Mouse (Mus musculus) forebrain, embryonic 14.5 days (tissue): ENCODE data around the gene Kirrel3. TPM values are rescaled to one million over a fixed set of nuclear protein-coding genes. Genes with fewer than 3 reads are reported as not detected.

Source experiments
- ATAC-seq: fragments of 200-750 bp; cut with Nextera tagmentation; 2 replicates; pipeline ENCODE4 v1.8.0; 2017; ENCODE audit warnings: mild to moderate bottlenecking, moderate library complexity
- DNase-seq: peaks from one replicate; pipeline ENCODE4 v3.0.0-alpha.2; 2015; ENCODE audit warnings: low spot score
- H3K27ac ChIP-seq: fragments of 300-500 bp; sonication (generic); 2 replicates; pipeline ENCODE4 v1.5.1; 2014; ENCODE audit warnings: low read depth, mild to moderate bottlenecking, control low read depth, low read length, moderate library complexity
- H3K27me3 ChIP-seq: fragments of 300-500 bp; sonication (generic); replicated peaks from 2 replicates; pipeline ENCODE4 v1.6.1; 2014; ENCODE audit warnings: low read length, control low read depth, mixed read lengths; ENCODE audit not compliant: control insufficient read depth, insufficient read depth
- H3K36me3 ChIP-seq: fragments of 300-500 bp; sonication (generic); 2 replicates; pipeline ENCODE4 v1.6.1; 2014; ENCODE audit warnings: low read length, control low read depth; ENCODE audit not compliant: control insufficient read depth, insufficient read depth
- H3K4me1 ChIP-seq: fragments of 300-500 bp; sonication (generic); 2 replicates; pipeline ENCODE4 v1.6.1; 2014; ENCODE audit warnings: antibody characterized with exemption, low read length, control low read depth; ENCODE audit not compliant: control insufficient read depth, insufficient read depth
- H3K4me2 ChIP-seq: fragments of 300-500 bp; sonication (generic); 2 replicates; pipeline ENCODE4 v1.6.1; 2014; ENCODE audit warnings: mild to moderate bottlenecking, control low read depth, low read length
- H3K4me3 ChIP-seq: fragments of 300-500 bp; sonication (generic); 2 replicates; pipeline ENCODE4 v1.5.1; 2014; ENCODE audit warnings: low read depth, low read length, control low read depth
- H3K9ac ChIP-seq: fragments of 300-500 bp; sonication (generic); 2 replicates; pipeline ENCODE4 v1.6.1; 2014; ENCODE audit warnings: mild to moderate bottlenecking, low read length, control low read depth, moderate library complexity
- H3K9me3 ChIP-seq: fragments of 300-500 bp; sonication (generic); replicated peaks from 2 replicates; pipeline ENCODE4 v1.6.1; 2016; ENCODE audit warnings: low read length, control low read depth, mixed read lengths; ENCODE audit not compliant: control insufficient read depth
- WGBS: fragments of 180-500 bp; shearing (Covaris S2); extraction: QIAGEN DNeasy Blood & Tissue Kit; methylation state at CpG from one replicate; pipeline ENCODE4 v1.1.7; 2014; 5-methylcytosine and 5-hydroxymethylcytosine counted together
- polyA plus RNA-seq: library from polyadenylated mRNA; unstranded; fragments of >200 nt; fragmentation: Nextera tagmentation; extraction: Ambion mirVana; gene quantifications from 2 replicates; pipeline ENCODE4 v1.2.1, GENCODE M21; 2014

The Kirrel3 gene
- polyA plus RNA-seq, 1 experiment from 2014 or later: 31.0 TPM

DNA sequence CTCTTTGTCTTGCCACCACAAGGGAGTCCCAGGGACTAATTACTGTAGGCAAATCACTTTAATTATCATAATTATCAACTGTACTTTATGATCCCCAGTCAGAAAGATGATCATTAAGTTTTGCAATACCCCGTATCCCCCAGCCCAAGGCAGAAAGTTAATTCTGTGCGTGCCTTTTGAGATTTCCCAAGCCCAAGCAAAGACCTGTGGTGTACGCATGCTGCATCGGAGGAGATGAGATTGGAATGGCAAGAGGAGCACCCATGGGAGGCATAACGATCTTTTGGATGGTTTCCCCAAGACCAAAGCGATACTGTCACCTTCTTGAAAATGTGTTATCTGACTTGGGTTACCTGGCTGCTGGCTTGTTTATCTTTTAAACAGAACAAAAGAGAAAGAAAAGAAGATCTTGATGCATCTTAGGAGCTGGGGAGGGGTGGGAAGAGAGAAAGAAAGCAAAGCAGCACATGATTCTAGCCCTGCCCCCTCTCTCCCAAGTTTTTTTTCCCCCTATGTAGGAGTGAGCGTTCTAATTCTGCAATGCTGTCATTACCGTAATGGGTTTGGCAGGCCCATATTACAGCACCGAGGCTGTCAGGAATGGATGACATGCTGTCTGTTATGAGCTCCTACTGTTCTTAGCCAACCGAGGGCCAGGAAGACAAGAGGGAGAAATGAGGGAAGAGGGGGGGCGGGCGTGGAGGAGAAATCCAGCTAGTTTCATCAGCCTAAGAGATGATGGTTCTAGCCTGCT, 218.0 kb downstream of the Kirrel3 start:
- Histone ChIP-seq H3K27ac (no peak overlapping the region), H3K9ac (no peak overlapping the region), H3K4me2 (no peak overlapping the region), H3K4me3 (no peak overlapping the region), H3K27me3 (no peaks in the 10 kb centered on the region), H3K36me3 (no peaks in the 10 kb centered on the region), H3K4me1 (peaks cover 5% of the 10 kb centered on the region; the same call in 1 of the 2 replicates), H3K9me3 (no peaks in the 10 kb centered on the region)
- peak; percentile 72 for ATAC-seq
- peak; percentile 69 for DNase-seq
- 75% methylated on average over 12 of the region's 12 CpGs for WGBS

DNA sequence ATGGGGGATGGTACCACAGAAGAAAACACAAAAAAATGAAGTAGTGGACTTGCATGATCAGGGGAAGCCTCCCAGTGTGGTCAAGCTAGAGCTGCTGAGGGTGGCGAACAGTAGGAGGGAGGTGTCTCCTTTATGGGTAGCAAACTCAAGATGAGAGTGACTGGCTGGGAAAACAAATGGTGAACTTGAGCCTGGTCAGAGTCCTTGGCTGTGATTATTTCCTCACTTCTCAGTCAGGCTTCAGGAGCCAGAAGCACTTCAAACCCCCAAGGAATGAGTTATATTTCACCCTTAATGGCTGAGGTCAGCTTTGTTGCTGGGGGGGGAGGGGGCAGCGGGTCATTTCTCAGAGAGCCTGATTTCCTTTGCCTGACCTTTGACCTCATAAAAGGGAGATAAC, 218.7 kb downstream of the Kirrel3 start:
- ATAC-seq: 0 out of 2 replicates have a peak, but pooled peaks have one; percentile 10
- H3K27me3 ChIP-seq: no peaks in the 10 kb centered on the region
- no peaks in the 10 kb centered on the region for H3K36me3 ChIP-seq
- no peak for DNase-seq
- peaks cover 5% of the 10 kb centered on the region; the same call in 1 of the 2 replicates for H3K4me1 ChIP-seq
- no peak overlapping the region for H3K4me2 ChIP-seq
- 68% methylated on average over 2 of the region's 2 CpGs for WGBS
- no peak overlapping the region for H3K9ac ChIP-seq
- no peak overlapping the region for H3K27ac ChIP-seq
- H3K4me3 ChIP-seq: no peak overlapping the region
- H3K9me3 ChIP-seq: no peaks in the 10 kb centered on the region

DNA sequence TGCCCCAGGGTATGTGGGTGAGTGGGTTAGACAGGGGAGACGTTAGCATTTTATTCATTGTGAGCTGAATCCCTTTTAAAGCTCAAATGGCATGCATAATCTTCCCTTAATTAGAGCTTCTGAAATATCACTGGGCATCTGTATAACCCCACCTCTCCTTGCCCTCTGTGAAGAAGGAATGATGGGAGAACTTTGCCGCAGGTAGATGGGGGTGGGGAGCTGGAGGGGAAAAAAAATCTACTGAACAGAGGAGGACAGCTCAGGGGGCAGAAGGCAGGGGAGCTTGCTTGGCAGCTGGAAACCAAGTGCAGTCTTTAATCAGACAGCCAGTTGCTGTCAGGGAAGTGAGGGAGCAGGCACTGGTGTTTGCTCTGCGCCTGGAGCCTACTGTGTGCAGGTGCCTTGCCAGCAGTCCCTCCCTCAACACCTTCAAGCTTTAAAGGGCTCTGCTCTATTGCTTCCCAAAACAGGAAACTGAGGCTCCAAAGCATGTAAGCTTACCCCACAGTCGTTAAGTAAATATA, 220.7 kb downstream of the Kirrel3 start:
- Histone ChIP-seq H3K36me3 (no peaks in the 10 kb centered on the region), H3K4me1 (peaks cover 5% of the 10 kb centered on the region; the same call in 1 of the 2 replicates), H3K27ac (peak overlapping the region; percentile 45; the same call in 1 of the 2 replicates), H3K9me3 (no peaks in the 10 kb centered on the region), H3K9ac (no peak overlapping the region), H3K27me3 (no peaks in the 10 kb centered on the region), H3K4me2 (no peak overlapping the region), H3K4me3 (no peak overlapping the region)
- 0 out of 2 replicates have a peak, but pooled peaks have one; percentile 6 for ATAC-seq
- peak; percentile 30 for DNase-seq
- 28% methylated on average over 4 of the region's 4 CpGs for WGBS

DNA sequence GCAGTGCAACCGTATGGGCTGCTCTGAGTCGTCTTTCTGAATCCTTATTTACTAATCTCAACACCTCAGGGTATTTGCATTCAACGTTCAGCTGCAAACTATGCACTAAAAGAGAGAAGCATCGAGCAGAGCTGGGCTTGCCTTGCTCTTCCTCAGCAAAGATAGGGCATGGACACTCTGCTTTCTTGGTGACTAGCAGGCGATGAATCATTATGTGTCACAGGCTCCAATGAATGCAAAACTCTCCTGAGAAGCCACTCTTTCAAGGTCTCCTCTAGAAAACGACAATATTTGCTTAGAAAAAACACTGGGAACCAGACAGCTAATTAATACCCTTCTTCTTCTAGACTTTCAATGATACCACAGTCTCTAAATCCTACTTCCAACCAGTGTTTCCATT, 223.0 kb downstream of the Kirrel3 start:
- ATAC-seq (no peak), DNase-seq (no peak)
- no peaks in the 10 kb centered on the region for H3K36me3 ChIP-seq
- no peaks in the 10 kb centered on the region for H3K9me3 ChIP-seq
- 89% methylated on average over 6 of the region's 6 CpGs for WGBS
- H3K4me2 ChIP-seq: no peak overlapping the region
- peaks cover 15% of the 10 kb centered on the region; the same call in 1 of the 2 replicates for H3K4me1 ChIP-seq
- H3K27me3 ChIP-seq: no peaks in the 10 kb centered on the region
- H3K9ac ChIP-seq: no peak overlapping the region
- H3K4me3 ChIP-seq: no peak overlapping the region
- H3K27ac ChIP-seq: no peak overlapping the region

DNA sequence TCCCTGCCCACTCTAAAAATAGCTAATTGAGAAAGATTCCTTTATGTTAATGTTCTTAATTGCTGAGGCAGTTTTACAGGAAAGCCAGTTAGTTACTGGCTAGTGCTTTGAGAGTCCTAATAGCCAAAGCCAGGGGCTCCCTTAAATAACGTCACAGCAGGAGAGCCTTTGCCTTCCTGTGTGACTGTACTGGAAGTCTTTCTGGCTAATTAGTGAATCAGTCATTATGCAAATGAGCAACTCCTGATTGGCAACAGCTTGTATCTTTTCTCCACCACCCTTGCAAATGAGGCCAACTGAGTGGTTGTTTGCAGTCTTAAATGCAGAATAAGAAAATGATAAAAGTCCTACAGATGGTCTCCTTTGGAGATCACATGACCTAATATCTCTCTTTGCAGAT, 226.3 kb downstream of the Kirrel3 start:
- Histone ChIP-seq H3K36me3 (no peaks in the 10 kb centered on the region), H3K27me3 (0 out of 2 replicates have a peak, but pooled peaks cover 4% of the 10 kb centered on the region), H3K9me3 (no peaks in the 10 kb centered on the region), H3K4me3 (no peak overlapping the region), H3K9ac (no peak overlapping the region), H3K27ac (no peak overlapping the region), H3K4me1 (peaks cover 10% of the 10 kb centered on the region; the same call in 1 of the 2 replicates), H3K4me2 (no peak overlapping the region)
- DNase-seq: peak; percentile 90
- ATAC-seq: peak; percentile 88
- WGBS: 0% methylated on average over 1 of the region's 1 CpGs

DNA sequence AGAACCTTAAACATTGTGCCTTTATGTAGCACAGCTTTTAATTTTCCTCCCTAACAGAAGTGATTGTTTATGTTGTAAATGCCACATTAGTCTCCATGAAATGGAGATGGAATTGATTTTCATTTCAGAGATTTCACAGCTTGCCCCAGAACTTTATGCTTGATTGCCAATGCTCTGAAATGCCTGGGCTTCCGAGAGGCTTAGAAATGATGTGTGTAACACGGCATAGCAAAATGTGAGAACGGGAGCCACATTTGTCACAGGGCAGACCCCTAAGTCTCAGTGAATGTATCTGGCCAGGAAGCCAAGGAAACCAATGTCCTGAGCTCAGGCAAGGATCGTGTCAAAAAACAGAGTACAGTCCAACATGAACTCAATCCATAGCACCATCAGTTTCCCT, 227.3 kb downstream of the Kirrel3 start:
- Histone ChIP-seq H3K9ac (no peak overlapping the region), H3K9me3 (no peaks in the 10 kb centered on the region), H3K4me3 (no peak overlapping the region), H3K27ac (no peak overlapping the region), H3K27me3 (0 out of 2 replicates have a peak, but pooled peaks cover 4% of the 10 kb centered on the region), H3K4me1 (peaks cover 10% of the 10 kb centered on the region; the same call in 1 of the 2 replicates), H3K4me2 (no peak overlapping the region), H3K36me3 (no peaks in the 10 kb centered on the region)
- ATAC-seq (no peak), DNase-seq (peak; percentile 31)
- WGBS: 54% methylated on average over 4 of the region's 4 CpGs

DNA sequence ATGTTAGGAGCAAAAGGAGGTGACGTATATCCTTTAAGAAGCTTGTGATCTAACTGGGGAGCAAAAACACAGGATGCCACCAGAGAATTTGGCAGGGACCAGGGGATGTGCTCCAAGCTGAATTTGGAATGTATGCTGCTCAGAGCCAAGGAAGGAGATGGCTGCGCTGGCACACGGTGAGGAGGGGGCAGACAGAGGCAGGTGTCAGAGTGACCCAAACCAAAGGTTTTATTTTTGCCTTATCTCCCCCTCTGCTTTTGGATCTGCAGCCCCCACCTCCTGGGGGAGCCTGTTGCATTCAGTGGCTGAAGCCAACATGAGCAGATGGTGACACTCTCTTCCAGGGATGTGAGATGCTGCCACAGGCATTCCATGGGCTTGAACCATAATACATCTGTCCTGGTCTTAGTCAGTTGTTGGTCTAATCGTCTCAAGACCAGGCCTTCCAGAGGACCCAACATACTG, 227.8 kb downstream of the Kirrel3 start:
- 76% methylated on average over 4 of the region's 4 CpGs for WGBS
- 0 out of 2 replicates have a peak, but pooled peaks cover 4% of the 10 kb centered on the region for H3K27me3 ChIP-seq
- no peaks in the 10 kb centered on the region for H3K9me3 ChIP-seq
- peaks cover 10% of the 10 kb centered on the region; the same call in 1 of the 2 replicates for H3K4me1 ChIP-seq
- no peak overlapping the region for H3K27ac ChIP-seq
- H3K4me3 ChIP-seq: no peak overlapping the region
- ATAC-seq (peak; percentile 27; the same call in 1 of the 2 replicates), DNase-seq (peak; percentile 34)
- no peak overlapping the region for H3K9ac ChIP-seq
- no peaks in the 10 kb centered on the region for H3K36me3 ChIP-seq
- no peak overlapping the region for H3K4me2 ChIP-seq

DNA sequence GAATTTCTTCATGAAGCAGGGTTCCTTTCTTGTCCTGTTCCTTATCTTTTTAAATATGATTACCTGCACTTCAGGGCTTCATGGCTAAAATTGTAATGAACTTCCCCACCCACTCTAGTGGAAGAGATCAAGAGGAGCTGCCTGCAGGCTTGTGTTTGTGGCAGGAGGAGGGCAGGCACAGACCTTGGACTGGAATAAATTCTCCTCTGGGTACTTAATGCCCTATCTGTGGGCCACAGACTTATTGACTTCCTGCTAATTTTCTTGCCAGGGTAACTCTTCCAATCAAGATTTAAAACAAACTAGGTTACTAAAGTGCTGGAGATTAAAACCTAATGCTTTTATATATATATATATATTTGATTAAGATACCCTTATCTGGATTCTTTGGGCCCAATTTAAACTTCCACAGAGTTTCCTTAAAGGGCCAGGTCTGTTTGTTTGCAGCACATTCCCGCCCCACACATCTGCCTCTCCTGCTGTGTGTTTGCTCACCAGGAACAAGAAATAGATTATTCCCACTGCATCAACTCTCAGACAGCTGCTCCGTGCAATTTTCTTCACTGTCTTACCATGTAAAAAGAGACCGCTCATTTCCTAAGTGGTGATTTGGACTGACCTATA, 229.4 kb downstream of the Kirrel3 start:
- ATAC-seq (no peak), DNase-seq (no peak)
- WGBS: 43% methylated on average over 3 of the region's 3 CpGs
- no peaks in the 10 kb centered on the region for H3K9me3 ChIP-seq
- no peak overlapping the region for H3K4me2 ChIP-seq
- H3K36me3 ChIP-seq: no peaks in the 10 kb centered on the region
- 0 out of 2 replicates have a peak, but pooled peaks cover 4% of the 10 kb centered on the region for H3K27me3 ChIP-seq
- H3K4me1 ChIP-seq: peaks cover 10% of the 10 kb centered on the region; the same call in 1 of the 2 replicates
- no peak overlapping the region for H3K27ac ChIP-seq
- H3K4me3 ChIP-seq: no peak overlapping the region
- no peak overlapping the region for H3K9ac ChIP-seq
